Mouse (Mus musculus) bone marrow, adult 2 months (tissue): ENCODE data around the gene Hsp90ab1. TPM values are rescaled to one million over a fixed set of nuclear protein-coding genes. Genes with fewer than 3 reads are reported as not detected.

Experiments
- H3K27ac ChIP-seq: fragments of 200-500 bp; 2 replicates; pipeline ENCODE4 v1.5.1; 2012; ENCODE audit warnings: low read depth, mild to moderate bottlenecking, control low read depth, inconsistent platforms, low read length; ENCODE audit not compliant: control insufficient read depth, poor library complexity, insufficient read depth
- H3K4me1 ChIP-seq: fragments of 200-500 bp; 2 replicates; pipeline ENCODE4 v1.6.1; 2011; ENCODE audit warnings: low read length; ENCODE audit not compliant: control insufficient read depth, insufficient read depth
- H3K4me3 ChIP-seq: fragments of 200-500 bp; replicated peaks from 2 replicates; pipeline ENCODE3; 2011; ENCODE audit warnings: mild to moderate bottlenecking, low read depth, low read length, control low read depth; ENCODE audit not compliant: control insufficient read depth
- CTCF ChIP-seq: fragments of 200-500 bp; IDR thresholded peaks from 2 replicates; pipeline ENCODE4 v1.5.1; 2011; ENCODE audit warnings: low read length, control low read depth; ENCODE audit not compliant: control insufficient read depth, insufficient read depth
- POLR2A ChIP-seq: fragments of 200-500 bp; IDR thresholded peaks from 2 replicates; pipeline ENCODE4 v1.6.1; 2011; ENCODE audit warnings: low read depth, mild to moderate bottlenecking, control low read depth, low read length, borderline replicate concordance; ENCODE audit not compliant: control insufficient read depth
- WGBS: fragments of 180-500 bp; shearing (Covaris S2); methylation state at CpG from one replicate; pipeline ENCODE4 v1.1.7; 2018; 5-methylcytosine and 5-hydroxymethylcytosine counted together
- polyA plus RNA-seq: library from polyadenylated mRNA; stranded (reverse); fragments of >200 nt; gene quantifications from 2 replicates; pipeline ENCODE4 v1.2.4, GENCODE M21; 2011; ENCODE audit warnings: low replicate concordance; ENCODE audit not compliant: missing spikeins, insufficient read depth, insufficient read length

The Hsp90ab1 gene
- polyA plus RNA-seq, 1 experiment, result 1,077 TPM

DNA sequence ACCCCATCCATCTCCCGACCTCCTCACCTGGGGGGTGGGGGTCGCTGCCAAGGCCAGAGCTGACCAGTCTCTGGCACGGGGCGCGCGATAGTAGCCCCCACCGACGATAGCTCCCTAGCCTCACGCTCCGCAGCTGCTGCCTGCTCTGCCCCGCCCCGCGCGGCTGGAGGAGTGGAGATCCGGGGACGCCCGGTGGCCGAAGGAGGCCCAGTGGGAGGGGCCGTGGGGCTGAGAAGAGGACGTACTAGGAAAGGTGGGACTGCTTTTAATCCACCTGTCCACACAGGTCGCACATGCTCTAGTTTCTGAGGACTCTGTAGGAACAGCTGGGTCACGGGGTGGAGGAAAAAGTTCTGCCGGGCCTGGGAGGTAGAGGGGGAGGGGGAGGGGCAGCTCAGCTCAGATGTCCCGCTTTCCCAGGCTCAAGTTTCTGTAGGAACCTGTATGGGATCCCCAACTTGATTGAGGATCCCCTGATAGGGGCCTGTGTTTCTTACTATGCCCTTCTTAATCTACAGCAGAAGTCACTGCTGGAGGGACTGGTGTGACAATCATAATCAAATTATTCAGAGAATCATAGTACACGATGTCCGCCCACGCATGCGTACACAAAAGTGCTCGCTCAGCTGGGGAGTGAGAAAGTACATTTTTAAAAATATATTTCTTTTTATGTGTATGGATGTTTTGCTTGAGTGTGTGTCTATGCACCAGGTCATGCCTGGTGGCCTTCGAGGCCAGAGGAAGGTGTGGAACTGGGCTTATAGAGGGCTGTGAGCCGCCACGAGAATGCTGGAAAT, 26.6 kb upstream of the Hsp90ab1 start, which contains the start of gene Slc29a1:
Gene Slc29a1, minus strand, starts transcription at position 161 of the 797 bp plus-strand sequence.
- Histone ChIP-seq H3K4me3 (no peak within 1 kb of the TSS), H3K4me1 (peaks cover 1% of the 10 kb centered on the region), H3K27ac (no peak within 1 kb of the TSS)
- WGBS, result 27% methylated on average over 32 of the region's 32 CpGs
- no peak for TF ChIP-seq CTCF
- TF ChIP-seq POLR2A, result no peak

DNA sequence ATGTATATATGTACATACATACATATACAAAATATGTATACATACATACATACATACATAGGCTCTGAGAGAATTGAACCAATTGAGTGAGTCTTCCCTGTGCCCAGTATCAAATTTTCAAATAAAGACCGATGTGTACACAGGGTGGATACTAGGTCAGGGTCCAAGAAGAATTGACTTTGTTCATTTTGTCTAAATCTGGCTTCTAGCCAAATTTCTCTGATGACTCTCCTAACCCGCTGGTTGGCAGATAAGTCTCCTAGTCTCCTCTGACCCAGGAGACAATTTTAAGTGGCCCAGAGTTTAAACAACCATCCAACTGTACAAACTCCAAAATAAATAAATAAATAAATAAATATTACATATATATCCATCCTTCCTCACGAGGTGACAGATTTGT, 25.8 kb upstream of the Hsp90ab1 start:
- no peak overlapping the region for H3K27ac ChIP-seq
- WGBS, result 58% methylated on average over 3 of the region's 3 CpGs
- no peak overlapping the region for H3K4me3 ChIP-seq
- peaks cover 1% of the 10 kb centered on the region for H3K4me1 ChIP-seq
- no peak for TF ChIP-seq POLR2A
- no peak for TF ChIP-seq CTCF

GRCm38 (mm10) chr17:45598376-45598775, 25.3 kb upstream of the Hsp90ab1 start:
- Histone ChIP-seq H3K4me3 (no peak overlapping the region), H3K4me1 (peaks cover 1% of the 10 kb centered on the region), H3K27ac (no peak overlapping the region)
- TF ChIP-seq CTCF (no peak), POLR2A (no peak)
- WGBS, result 86% methylated on average over 2 of the region's 2 CpGs

DNA sequence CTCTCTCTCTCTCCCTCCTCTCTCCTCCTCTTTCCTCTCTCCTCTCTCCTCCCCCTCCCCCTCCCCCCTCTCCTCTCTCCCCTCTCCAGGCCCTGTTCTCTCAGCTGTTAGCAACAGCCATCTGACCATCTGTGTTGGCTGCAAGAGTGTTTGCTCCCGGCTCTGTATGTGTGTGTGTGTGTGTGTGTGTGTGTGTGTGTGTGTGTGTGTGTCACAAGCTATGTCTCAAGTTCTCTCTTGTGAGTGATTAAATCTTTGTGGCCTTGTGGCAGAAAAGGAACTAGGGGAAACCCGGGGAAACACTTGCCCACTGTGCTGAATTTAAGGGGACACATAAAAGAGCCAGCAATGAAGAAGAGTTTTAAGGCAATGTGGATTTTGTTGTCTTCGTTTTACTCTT, 24.7 kb upstream of the Hsp90ab1 start:
- H3K4me1 ChIP-seq, result peaks cover 1% of the 10 kb centered on the region
- no peak for TF ChIP-seq POLR2A
- TF ChIP-seq CTCF, result no peak
- WGBS, result 8% methylated on average over 3 of the region's 3 CpGs
- H3K27ac ChIP-seq, result no peak overlapping the region
- H3K4me3 ChIP-seq, result no peak overlapping the region

GRCm38 (mm10) chr17:45596631-45597396, 23.7 kb upstream of the Hsp90ab1 start:
- TF ChIP-seq CTCF, result peak; percentile 60
- TF ChIP-seq POLR2A, result no peak
- peaks cover 1% of the 10 kb centered on the region for H3K4me1 ChIP-seq
- 0 out of 2 replicates have a peak overlapping the region, but pooled peaks have one; percentile 21 for H3K27ac ChIP-seq
- 40% methylated on average over 11 of the region's 11 CpGs for WGBS
- no peak overlapping the region for H3K4me3 ChIP-seq

GRCm38 (mm10) chr17:45595736-45596390, 22.8 kb upstream of the Hsp90ab1 start:
- TF ChIP-seq POLR2A, result no peak
- no peak for TF ChIP-seq CTCF
- WGBS, result 18% methylated on average over 23 of the region's 23 CpGs
- H3K4me1 ChIP-seq, result peaks cover 1% of the 10 kb centered on the region
- peak overlapping the region; percentile 21; the same call in 1 of the 2 replicates for H3K27ac ChIP-seq
- H3K4me3 ChIP-seq, result peak overlapping the region; percentile 91

DNA sequence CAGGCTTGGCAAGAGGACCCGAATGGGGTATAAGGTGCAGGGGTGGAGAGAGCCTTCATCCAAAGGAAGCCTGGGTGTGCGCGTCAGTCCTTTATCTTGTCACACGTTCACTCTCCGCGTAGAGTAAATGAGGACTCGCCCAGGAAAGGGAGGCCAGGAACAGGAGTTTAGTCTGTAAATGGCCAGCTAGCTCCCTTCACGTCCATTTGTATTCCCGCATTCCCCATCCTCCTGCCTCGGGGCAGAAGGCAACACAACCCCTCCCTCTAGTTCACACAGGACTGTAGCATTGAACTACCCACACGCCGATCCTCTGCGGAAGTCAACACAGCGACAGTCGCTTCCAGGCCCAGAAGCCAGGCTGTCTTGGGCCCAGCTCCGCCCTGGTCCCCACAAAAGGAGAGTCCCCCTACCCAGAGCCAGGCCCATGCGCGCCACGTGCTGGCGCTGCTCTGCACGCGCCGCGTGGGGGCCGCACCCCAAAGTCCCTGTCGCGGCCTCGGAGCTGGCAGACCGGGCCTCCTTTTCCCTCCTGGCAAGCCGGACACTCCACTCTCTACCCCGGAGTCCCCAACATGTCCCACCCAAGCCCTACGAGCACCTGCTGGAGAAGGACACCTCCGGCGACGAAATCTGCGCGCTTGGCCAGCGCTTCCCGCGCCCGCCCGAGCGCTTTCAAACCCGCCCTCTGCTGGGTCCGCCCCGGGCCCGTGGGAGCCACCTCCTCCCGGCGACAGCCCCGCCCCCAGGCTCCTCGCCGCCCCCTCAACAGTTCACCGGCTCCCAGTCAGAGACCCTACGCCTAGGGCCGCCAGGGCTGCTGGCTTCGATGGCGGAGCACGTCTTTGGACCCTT, 22.0 kb upstream of the Hsp90ab1 start:
- H3K4me3 ChIP-seq, result peak overlapping the region; percentile 91
- WGBS, result under 1% methylated on average over 58 of the region's 58 CpGs
- peak overlapping the region; percentile 46 for H3K27ac ChIP-seq
- H3K4me1 ChIP-seq, result peaks cover 1% of the 10 kb centered on the region
- TF ChIP-seq POLR2A (peak; percentile 52; the same call in 1 of the 2 replicates), CTCF (no peak)

DNA sequence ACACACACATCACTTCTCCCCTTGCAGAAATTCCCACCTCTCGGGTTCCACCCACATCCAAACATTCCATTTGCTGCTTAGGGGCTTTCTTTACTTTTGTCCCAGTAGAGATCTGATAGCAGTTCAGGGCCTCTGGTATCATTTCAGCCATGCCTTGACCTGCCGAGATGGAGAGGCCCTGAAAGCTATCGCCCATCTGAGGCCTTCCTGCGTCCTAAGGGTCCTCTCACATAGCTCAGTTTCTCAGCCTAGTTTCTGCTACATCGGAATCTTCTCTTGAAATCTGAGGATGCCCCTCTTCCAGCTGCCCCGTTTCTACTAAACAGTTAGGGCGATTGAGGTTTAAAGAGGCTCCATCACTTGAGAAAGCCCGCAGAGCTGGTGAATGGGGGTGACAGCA, 21.1 kb upstream of the Hsp90ab1 start:
- TF ChIP-seq POLR2A (no peak), CTCF (no peak)
- peaks cover 1% of the 10 kb centered on the region for H3K4me1 ChIP-seq
- peak overlapping the region; percentile 57 for H3K4me3 ChIP-seq
- H3K27ac ChIP-seq, result peak overlapping the region; percentile 30; the same call in 1 of the 2 replicates
- WGBS, result 41% methylated on average over 8 of the region's 8 CpGs
